Mouse (Mus musculus) liver, embryonic 14.5 days (tissue): ENCODE measurements around the gene Arhgap10. TPM values are rescaled to one million over a fixed set of nuclear protein-coding genes. Genes with fewer than 3 reads are reported as not detected.

Experiments used
- ATAC-seq: fragments of 200-750 bp; cut with Nextera tagmentation; 2 replicates; pipeline ENCODE4 v1.8.0; 2017; ENCODE audit warnings: moderate number of reproducible peaks, mild to moderate bottlenecking, moderate library complexity; ENCODE audit not compliant: insufficient read depth
- DNase-seq, 3 experiments: peaks; one replicate each; pipeline ENCODE4 v3.0.0-alpha.2; 2012 to 2013; ENCODE audit warnings: low read depth in 3 of 3, low spot score in 3 of 3
- H3K27ac ChIP-seq: fragments of 300-500 bp; sonication (generic); 2 replicates; pipeline ENCODE4 v1.5.1; 2014; ENCODE audit warnings: moderate library complexity, mild to moderate bottlenecking, control low read depth, inconsistent platforms
- H3K27me3 ChIP-seq: fragments of 300-500 bp; sonication (generic); 2 replicates; pipeline ENCODE4 v1.6.1; 2014; ENCODE audit warnings: mild to moderate bottlenecking, low read length, moderate library complexity; ENCODE audit not compliant: control insufficient read depth, insufficient read depth
- H3K36me3 ChIP-seq: fragments of 300-500 bp; sonication (generic); replicated peaks from 2 replicates; pipeline ENCODE4 v1.6.1; 2014; ENCODE audit warnings: low read depth; ENCODE audit not compliant: control insufficient read depth, insufficient read depth
- H3K4me1 ChIP-seq, 2 experiments: fragments of 200-500 bp in 1 of 2; fragments of 300-500 bp in 1 of 2; sonication (generic) in 1 of 2; replicated peaks; 2 replicates each; pipeline ENCODE4 v1.6.1; 2012 to 2014; ENCODE audit warnings: antibody characterized with exemption in 1 of 2, inconsistent platforms in 1 of 2, low read length in 1 of 2; ENCODE audit not compliant: control insufficient read depth in 2 of 2, insufficient read depth in 2 of 2
- H3K4me2 ChIP-seq: fragments of 300-500 bp; sonication (generic); 2 replicates; pipeline ENCODE4 v1.6.1; 2014; ENCODE audit warnings: low read depth, mild to moderate bottlenecking, control low read depth, moderate library complexity
- H3K4me3 ChIP-seq, 2 experiments: fragments of 200-500 bp in 1 of 2; fragments of 300-500 bp in 1 of 2; sonication (generic) in 1 of 2; 2 replicates each; pipeline ENCODE4 v1.5.1; 2012 to 2014; ENCODE audit warnings: low read depth in 2 of 2, low read length in 2 of 2, mild to moderate bottlenecking in 2 of 2, control low read depth in 1 of 2, inconsistent platforms in 1 of 2, moderate library complexity in 1 of 2; ENCODE audit not compliant: insufficient read depth in 1 of 2
- H3K9ac ChIP-seq: fragments of 300-500 bp; sonication (generic); replicated peaks from 2 replicates; pipeline ENCODE4 v1.6.1; 2014; ENCODE audit warnings: mild to moderate bottlenecking, control low read depth, moderate library complexity
- H3K9me3 ChIP-seq: fragments of 300-500 bp; sonication (generic); 2 replicates; pipeline ENCODE4 v1.6.1; 2016; ENCODE audit warnings: low read length, mixed read lengths; ENCODE audit not compliant: control insufficient read depth
- CTCF ChIP-seq: IDR thresholded peaks from 2 replicates; pipeline ENCODE4 v1.5.1; 2016; ENCODE audit warnings: antibody characterized with exemption, low read depth, control low read depth
- EP300 ChIP-seq: IDR thresholded peaks from 2 replicates; pipeline ENCODE4 v1.6.1; 2016; ENCODE audit warnings: antibody characterized with exemption, low read depth
- WGBS: fragments of 180-500 bp; shearing (Covaris S2); extraction: QIAGEN DNeasy Blood & Tissue Kit; methylation state at CpG from one replicate; pipeline ENCODE4 v1.1.7; 2014; ENCODE audit not compliant: insufficient replicate concordance; 5-methylcytosine and 5-hydroxymethylcytosine counted together
- polyA plus RNA-seq, 2 experiments: library from polyadenylated mRNA; depleted of rRNA in 1 of 2; stranded (reverse) in 1 of 2; unstranded in 1 of 2; fragments of >200 nt; fragmentation: Nextera tagmentation in 1 of 2; extraction: Ambion mirVana in 1 of 2; gene quantifications; 2 replicates each; pipeline versions ENCODE4 v1.2.1 to v1.2.3; 2012 to 2014

Gene Arhgap10
- polyA plus RNA-seq, 2 experiments: 4.6 TPM

DNA sequence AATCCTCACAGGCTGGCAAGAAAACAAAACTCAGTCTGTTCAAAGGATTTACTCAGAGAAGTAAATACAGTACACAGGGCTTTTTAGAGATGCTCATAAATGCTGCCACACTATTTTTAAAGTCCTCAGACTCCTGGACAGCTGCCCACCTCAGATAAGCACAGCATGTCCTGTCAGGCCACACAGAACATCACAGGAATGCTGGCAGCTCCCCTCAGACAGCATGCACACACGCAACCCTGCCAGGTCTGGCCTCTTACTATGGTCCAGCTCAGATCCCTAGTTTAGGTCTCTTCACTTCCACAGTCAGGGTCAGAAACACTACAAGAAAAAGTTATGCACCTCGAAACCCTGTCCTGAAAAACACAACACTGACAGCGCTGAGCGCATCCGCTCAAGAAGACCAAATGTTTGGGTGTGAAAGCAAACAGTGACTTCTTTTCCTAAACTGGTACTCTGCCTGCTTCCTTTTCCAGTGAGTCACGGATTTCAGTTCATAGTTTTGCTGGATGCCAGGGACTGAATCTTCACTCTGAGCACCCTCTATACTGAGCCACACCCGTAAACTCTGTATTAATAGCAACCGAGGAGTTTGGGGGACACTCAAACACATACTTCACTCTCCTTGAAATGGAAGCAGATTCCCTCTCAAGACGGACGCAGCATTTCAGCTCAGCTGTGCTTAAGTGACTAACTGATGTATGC, 73.4 kb downstream of the Arhgap10 start:
- Histone ChIP-seq H3K36me3 (no peaks in the 10 kb centered on the region), H3K4me2 (no peak overlapping the region), H3K9ac (no peak overlapping the region), H3K27ac (no peak overlapping the region), H3K27me3 (no peaks in the 10 kb centered on the region), H3K4me3 (no peak overlapping the region), H3K4me1 (peaks cover 0 to 3% of the 10 kb centered on the region in 2 experiments; a peak in 2 of 4 replicates), H3K9me3 (no peaks in the 10 kb centered on the region)
- WGBS: 71% methylated on average over 10 of the region's 10 CpGs
- no peak for TF ChIP-seq EP300
- no peak for TF ChIP-seq CTCF
- no peak for DNase-seq
- no peak for ATAC-seq

- Histone ChIP-seq H3K36me3 (no peaks in the 10 kb centered on the region), H3K4me1 (peaks cover 0 to 6% of the 10 kb centered on the region in 2 experiments; a peak in 2 of 4 replicates), H3K27ac (no peak overlapping the region), H3K9ac (no peak overlapping the region), H3K4me2 (no peak overlapping the region), H3K9me3 (no peaks in the 10 kb centered on the region), H3K4me3 (no peak overlapping the region), H3K27me3 (no peaks in the 10 kb centered on the region)
- TF ChIP-seq EP300 (no peak), CTCF (no peak)
- DNase-seq (no peak), ATAC-seq (no peak)
- 34% methylated on average over 7 of the region's 7 CpGs for WGBS
These were observed 75.3 kb downstream of the Arhgap10 start for GRCm38 (mm10) chr8:77442452-77442851.

- Histone ChIP-seq H3K9me3 (no peaks in the 10 kb centered on the region), H3K4me2 (no peak overlapping the region), H3K36me3 (no peaks in the 10 kb centered on the region), H3K27ac (no peak overlapping the region), H3K27me3 (no peaks in the 10 kb centered on the region), H3K4me1 (peaks cover 0 to 6% of the 10 kb centered on the region in 2 experiments; a peak in 2 of 4 replicates), H3K4me3 (no peak overlapping the region), H3K9ac (no peak overlapping the region)
- DNase-seq (no peak), ATAC-seq (no peak)
- TF ChIP-seq CTCF (no peak), EP300 (no peak)
- 41% methylated on average over 9 of the region's 9 CpGs for WGBS
These were observed 76.8 kb downstream of the Arhgap10 start for GRCm38 (mm10) chr8:77440913-77441312.

- Histone ChIP-seq H3K4me1 (peaks cover 0 to 6% of the 10 kb centered on the region in 2 experiments; a peak in 2 of 4 replicates), H3K36me3 (no peaks in the 10 kb centered on the region), H3K9me3 (no peaks in the 10 kb centered on the region), H3K4me3 (no peak overlapping the region), H3K4me2 (no peak overlapping the region), H3K9ac (no peak overlapping the region), H3K27ac (no peak overlapping the region), H3K27me3 (no peaks in the 10 kb centered on the region)
- WGBS: 72% methylated on average over 6 of the region's 6 CpGs
- no peak for ATAC-seq
- TF ChIP-seq EP300: no peak
- TF ChIP-seq CTCF: peak; percentile 67
- no peak for DNase-seq
These were observed 77.4 kb downstream of the Arhgap10 start for GRCm38 (mm10) chr8:77440324-77440880.

DNA sequence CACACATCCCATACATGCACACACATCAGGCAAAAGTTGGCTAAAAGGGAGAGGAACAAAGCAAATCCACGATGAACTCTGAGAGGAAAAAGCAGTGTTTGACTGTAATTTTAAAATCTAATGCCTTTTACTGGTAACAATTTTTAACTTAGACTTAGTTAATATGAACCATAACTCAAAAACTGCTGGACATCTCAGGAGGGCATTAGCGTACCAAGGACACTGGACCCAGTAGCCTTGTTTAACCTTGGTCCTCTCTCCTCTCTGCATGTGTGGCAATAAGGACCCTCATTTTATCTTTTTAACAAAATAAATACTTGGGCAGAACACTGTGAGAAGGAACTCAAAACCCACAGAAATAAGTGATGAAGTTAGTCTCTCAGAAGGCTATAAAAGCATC, 78.1 kb downstream of the Arhgap10 start:
- H3K9ac ChIP-seq: no peak overlapping the region
- no peaks in the 10 kb centered on the region for H3K36me3 ChIP-seq
- no peaks in the 10 kb centered on the region for H3K27me3 ChIP-seq
- no peak overlapping the region for H3K4me2 ChIP-seq
- peaks cover 0 to 6% of the 10 kb centered on the region in 2 experiments; a peak in 2 of 4 replicates for H3K4me1 ChIP-seq
- ATAC-seq: no peak
- H3K9me3 ChIP-seq: no peaks in the 10 kb centered on the region
- H3K4me3 ChIP-seq: no peak overlapping the region
- TF ChIP-seq EP300 (no peak), CTCF (no peak)
- no peak overlapping the region for H3K27ac ChIP-seq
- no peak for DNase-seq
- WGBS: 71% methylated on average over 2 of the region's 2 CpGs
